Comparison of ENCODE assay signal across 8 mouse cellular contexts in the genomic region with DNA sequence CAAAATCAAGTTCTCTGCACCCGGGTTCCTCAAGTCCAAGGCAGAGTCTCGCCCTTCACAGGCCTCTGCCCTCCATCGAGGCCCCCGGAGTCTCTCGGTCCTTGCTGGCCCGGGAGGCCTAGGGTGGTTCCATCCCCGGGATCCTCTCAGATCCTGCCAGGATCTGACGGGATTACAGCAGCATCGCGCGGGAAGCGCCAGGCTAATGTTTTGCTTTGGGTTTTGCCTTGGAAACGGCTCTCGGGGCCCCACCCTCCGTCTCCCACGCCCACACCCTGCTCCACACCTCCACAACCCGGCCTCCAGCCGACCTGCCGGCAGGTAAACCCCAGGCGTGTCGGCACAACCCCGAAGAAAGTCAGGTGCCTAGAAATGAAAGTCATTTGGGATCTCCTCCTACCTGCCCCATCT. TPM values are rescaled to one million over a fixed set of nuclear protein-coding genes. Genes with fewer than 3 reads are reported as not detected.
DNase-seq lines count a peak whose midpoint lies in the region; ATAC-seq lines count a peak whose summit lies in the region.

No protein-coding gene starts in this region.

- peak overlapping the region; percentile 99 for H3K4me2 ChIP-seq in embryonic facial prominence, embryonic 12.5 days (replicated peaks)
- H3K4me2 ChIP-seq in heart, embryonic 16.5 days (ENCODE audit: low read depth, low read length): peak overlapping the region; percentile 99

- peaks cover 71% of the 10 kb centered on the region for H3K27me3 ChIP-seq in embryonic facial prominence, embryonic 12.5 days
- peaks cover 5% of the 10 kb centered on the region for H3K27me3 ChIP-seq in heart, embryonic 16.5 days (ENCODE audit: control insufficient read depth, insufficient read depth, low read length)

- DNase-seq in adrenal gland, adult (ENCODE audit: inconsistent age in 2 of 2, low spot score in 1 of 2): peak; percentile 35 to 69
- no peak for DNase-seq in adrenal gland, adult 8-10 months
- peak; percentile 52 for DNase-seq in kidney, postnatal 10 days
- DNase-seq in testis, postnatal 14 days (ENCODE audit: low spot score): peak; percentile 21
- no peak for DNase-seq in right cerebral cortex, postnatal 10 days (ENCODE audit: low spot score in 2 of 2)

- peaks cover 26% of the 10 kb centered on the region for H3K4me1 ChIP-seq in embryonic facial prominence, embryonic 12.5 days
- H3K4me1 ChIP-seq in heart, embryonic 16.5 days (ENCODE audit: control insufficient read depth, insufficient read depth, low read length): peaks cover 41% of the 10 kb centered on the region

- H3K27ac ChIP-seq in embryonic facial prominence, embryonic 12.5 days: no peak overlapping the region
- no peak overlapping the region for H3K27ac ChIP-seq in heart, embryonic 16.5 days (ENCODE audit: low read length)
- peak overlapping the region; percentile 87 for H3K27ac ChIP-seq in macrophage

- peak overlapping the region; percentile 54 for H3K4me3 ChIP-seq in embryonic facial prominence, embryonic 12.5 days
- H3K4me3 ChIP-seq in heart, embryonic 16.5 days (ENCODE audit: low read length): peak overlapping the region; percentile 70
- peak overlapping the region; percentile 43 for H3K4me3 ChIP-seq in macrophage (ENCODE audit: inconsistent target)

- no peaks in the 10 kb centered on the region for H3K36me3 ChIP-seq in embryonic facial prominence, embryonic 12.5 days
- no peaks in the 10 kb centered on the region for H3K36me3 ChIP-seq in heart, embryonic 16.5 days (ENCODE audit: control insufficient read depth, insufficient read depth)
- H3K36me3 ChIP-seq in macrophage (ENCODE audit: inconsistent target): no peaks in the 10 kb centered on the region

- no peak overlapping the region for H3K9ac ChIP-seq in embryonic facial prominence, embryonic 12.5 days
- peak overlapping the region; percentile 83 for H3K9ac ChIP-seq in heart, embryonic 16.5 days (ENCODE audit: low read length)

- no peaks in the 10 kb centered on the region for H3K9me3 ChIP-seq in embryonic facial prominence, embryonic 12.5 days
- no peaks in the 10 kb centered on the region for H3K9me3 ChIP-seq in heart, embryonic 16.5 days (replicated peaks; ENCODE audit: control insufficient read depth, low read length)

- WGBS in embryonic facial prominence, embryonic 12.5 days: under 1% methylated on average over 22 of the region's 22 CpGs
- 2% methylated on average over 22 of the region's 22 CpGs for WGBS in heart, embryonic 16.5 days
- 18% methylated on average over 21 of the region's 22 CpGs for WGBS in macrophage (ENCODE audit: missing documents)

- no peak for ATAC-seq in embryonic facial prominence, embryonic 12.5 days (ENCODE audit: insufficient number of reproducible peaks, insufficient read depth, low FRiP score, low TSS enrichment)
- ATAC-seq in heart, embryonic 16.5 days (replicated peaks; ENCODE audit: extremely low read depth, insufficient read depth, low FRiP score): no peak

- H3K79me2 ChIP-seq in macrophage (ENCODE audit: inconsistent target): peaks cover 31% of the 10 kb centered on the region

RNA-seq across cellular contexts. Expression of a gene that starts 20.2 kb away (rescaled TPM):
- not detected for total RNA-seq in adrenal gland, adult 8-10 months (2022)
- polyA plus RNA-seq in embryonic facial prominence, embryonic 12.5 days (2016; fragmentation: Nextera tagmentation; extraction: Ambion mirVana): not detected in 2 replicates
- not detected in 2 replicates for polyA plus RNA-seq in heart, embryonic 16.5 days (2015; fragmentation: Nextera tagmentation; extraction: Ambion mirVana)
- 1 to 10 TPM in 2 of 26 experiments, under 1 TPM in 11, not detected in 13; 0.28 to 1.7 (median 0.57) TPM for total RNA-seq in macrophage (2018; cell fraction: chromatin; rRNA removed)
- total RNA-seq in macrophage (2018; cell fraction: cytosol; rRNA removed): under 1 TPM in 2 of 26 experiments, not detected in 24; 0.09 TPM
- total RNA-seq in macrophage (2018; cell fraction: nucleus; rRNA removed): 10 to 100 TPM in 1 of 26 experiments, 1 to 10 TPM in 1, under 1 TPM in 15, not detected in 9; 0.21 to 15.2 (median 0.40) TPM
- not detected in 3 replicates for polyA plus RNA-seq in macrophage (2018)

RNA-seq across cellular contexts. Expression of a gene that starts 33.0 kb away (rescaled TPM):
- 1 to 10 TPM; 2.1 to 8.6 (median 3.2) TPM for total RNA-seq in adrenal gland, adult 8-10 months (2022)
- polyA plus RNA-seq in embryonic facial prominence, embryonic 12.5 days (2016; fragmentation: Nextera tagmentation; extraction: Ambion mirVana): 2.3 and 2.8 TPM in 2 replicates
- 14.6 and 16.8 TPM in 2 replicates for polyA plus RNA-seq in heart, embryonic 16.5 days (2015; fragmentation: Nextera tagmentation; extraction: Ambion mirVana)
- total RNA-seq in macrophage (2018; cell fraction: chromatin; rRNA removed): 100 to 1,000 TPM in 22 of 26 experiments, 10 to 100 TPM in 4; 71.4 to 886 (median 177) TPM
- 1,000 to 10,000 TPM in 3 of 26 experiments, 100 to 1,000 TPM in 23; 230 to 1,349 (median 405) TPM for total RNA-seq in macrophage (2018; cell fraction: cytosol; rRNA removed)
- total RNA-seq in macrophage (2018; cell fraction: nucleus; rRNA removed): 1,000 to 10,000 TPM in 2 of 26 experiments, 100 to 1,000 TPM in 24; 130 to 1,042 (median 343) TPM
- polyA plus RNA-seq in macrophage (2018): 201 to 678 TPM (median 211 TPM) in 3 replicates

Comparison
In these comparisons a context has a peak if more than half of its experiments do, and no peak if none do; other contexts are left out.
1. DNase-seq: peak in adrenal gland, adult (2 of 2), kidney, postnatal 10 days (single experiment) and testis, postnatal 14 days (single experiment); none in adrenal gland, adult 8-10 months (single experiment) and right cerebral cortex, postnatal 10 days (0 of 2).
2. RNA of a gene that starts 33.0 kb away (polyA plus RNA-seq): 201 to 678 TPM in macrophage; 14.6 to 16.8 TPM in heart, embryonic 16.5 days and 2.3 to 2.8 TPM in embryonic facial prominence, embryonic 12.5 days; every median in the first group is over 10 times any median in the second.
3. Peak in every context shown above with its lines, with median percentiles within 50 percentile points of each other: H3K4me3 ChIP-seq.